Mouse (Mus musculus) thymus, postnatal 36 days (tissue): ENCODE data around the gene Mrm1.
"Not testable (repeated sequence)": the region's sequence is repeated elsewhere in the genome, so short reads cannot be mapped to it uniquely, and the experiment has no call there.

ENCODE experiments used
- DNase-seq, 2 experiments: peaks; one replicate each; pipeline ENCODE4 v3.0.0; 2022; ENCODE audit warnings: mixed read lengths in 2 of 2

The Mrm1 gene

DNA sequence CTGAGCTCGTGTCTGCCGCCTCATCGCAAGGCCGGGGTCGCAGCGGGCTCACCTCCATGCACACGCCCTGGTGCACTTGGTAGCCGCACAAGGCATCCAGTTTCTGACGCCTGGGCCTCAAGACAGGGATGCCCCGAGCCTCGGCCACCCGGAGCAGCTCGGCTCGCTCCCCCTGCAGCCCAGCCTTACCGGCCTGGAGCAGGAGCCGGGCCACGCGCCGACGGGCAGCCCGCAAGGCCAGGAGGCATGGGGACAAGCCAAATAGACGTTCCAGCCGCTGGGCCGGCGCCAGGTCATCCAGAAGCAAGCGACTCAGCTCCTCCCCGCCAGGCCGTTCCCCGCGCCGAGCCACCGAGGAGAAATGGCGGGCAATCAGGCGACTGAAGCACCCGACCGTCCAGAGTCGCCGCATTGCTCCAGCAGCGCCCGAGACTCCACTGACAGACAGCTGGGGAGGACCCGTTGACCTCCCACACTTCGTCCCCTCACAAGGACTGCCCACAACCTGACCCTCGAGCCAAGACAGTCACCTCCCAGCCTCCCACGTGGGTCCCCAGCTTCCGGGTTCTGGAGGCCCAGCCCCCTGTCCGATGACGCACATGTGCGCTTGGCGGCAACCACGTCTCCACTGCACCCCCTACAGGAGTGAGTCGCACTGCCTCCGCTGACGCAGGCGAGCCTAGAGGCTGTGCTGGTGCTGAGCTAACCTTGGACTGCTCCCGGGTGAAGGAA, at the start of gene Mrm1:
TSS of gene Mrm1 (minus strand) at position 555 of the 732 bp plus-strand sequence.
- peak; percentile 92 to 93 for DNase-seq

DNA sequence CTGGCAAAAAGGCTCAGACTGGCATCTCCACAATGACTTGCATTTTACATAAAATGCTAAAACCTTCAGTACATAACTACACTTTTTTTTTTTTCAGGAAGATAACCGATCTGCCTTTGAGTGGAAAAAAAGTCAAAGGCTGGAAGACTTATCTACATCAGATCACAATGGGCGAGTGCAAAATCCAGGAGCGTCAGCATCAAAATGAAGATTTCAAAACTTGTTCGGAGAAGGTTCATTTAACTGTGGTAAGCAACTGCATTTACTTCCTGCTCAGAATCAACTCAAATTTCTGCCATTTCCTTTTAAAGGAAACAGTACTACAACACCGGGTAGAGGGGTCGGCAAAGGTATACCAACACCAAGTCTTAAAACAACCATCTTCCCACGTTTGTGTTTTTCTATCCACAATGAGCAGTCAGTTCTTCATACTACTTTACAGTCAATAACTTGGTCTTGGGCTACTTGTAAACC, 49.5 kb upstream of the Mrm1 start:
- no peak for DNase-seq

DNA sequence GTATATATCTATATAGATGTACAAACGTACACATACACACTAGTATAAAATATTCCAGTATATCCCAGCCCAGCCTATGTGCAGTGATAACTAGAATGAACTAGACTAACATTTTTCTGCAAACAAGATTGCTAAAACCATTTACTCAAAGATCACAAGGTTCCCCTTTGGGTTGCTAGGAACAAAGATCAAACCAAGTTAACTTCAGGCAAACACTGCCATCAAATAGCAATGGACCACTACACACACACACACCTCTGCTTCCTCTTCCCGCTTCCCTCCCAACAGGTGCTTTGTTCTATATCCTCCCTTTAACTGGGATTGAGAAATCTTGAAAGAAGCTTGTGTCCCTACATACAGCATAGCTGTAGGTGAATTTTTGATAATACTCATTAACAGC, 48.3 kb upstream of the Mrm1 start:
- no peak for DNase-seq

DNA sequence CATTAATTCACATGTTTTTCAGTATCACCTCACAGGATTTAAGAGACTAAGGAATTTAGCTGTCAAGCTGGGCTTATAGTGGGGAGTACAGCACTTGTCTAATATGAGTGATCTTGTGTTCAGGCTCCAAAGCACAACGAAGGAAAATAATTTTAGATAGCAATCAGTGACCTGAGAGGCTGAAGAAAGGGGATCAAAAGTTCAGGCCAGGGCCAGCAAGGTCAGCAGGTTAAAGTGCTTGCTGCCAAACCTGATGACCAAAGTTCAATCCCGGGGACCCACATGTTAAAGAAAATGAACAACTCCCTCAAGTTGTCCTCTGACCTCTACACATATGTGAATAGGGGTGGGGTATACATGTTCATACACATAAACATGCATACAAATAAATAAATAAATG, 46.0 kb upstream of the Mrm1 start:
- no peak for DNase-seq

DNA sequence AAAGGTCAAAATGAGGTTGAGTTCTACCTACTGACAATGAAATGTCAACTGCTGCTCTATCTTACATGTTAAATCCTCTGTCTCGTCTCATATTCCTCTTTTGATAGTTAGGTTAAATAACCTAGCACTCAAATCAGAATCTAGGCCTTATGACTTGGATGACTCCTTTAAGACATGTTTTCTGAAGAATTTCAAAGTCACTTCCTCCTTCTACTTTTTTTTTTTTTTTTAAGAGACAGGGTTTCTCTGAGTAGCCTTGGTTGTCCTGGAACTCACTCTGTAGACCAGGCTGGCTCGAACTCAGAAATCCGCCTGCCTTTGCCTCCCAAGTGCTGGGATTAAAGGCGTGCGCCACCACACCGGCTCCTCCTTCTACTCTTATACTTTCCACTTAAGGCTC, 36.0 kb upstream of the Mrm1 start:
- DNase-seq = no peak

GRCm38 (mm10) chr11:84847475-84848090, 28.3 kb upstream of the Mrm1 start:
- DNase-seq = no peak

DNA sequence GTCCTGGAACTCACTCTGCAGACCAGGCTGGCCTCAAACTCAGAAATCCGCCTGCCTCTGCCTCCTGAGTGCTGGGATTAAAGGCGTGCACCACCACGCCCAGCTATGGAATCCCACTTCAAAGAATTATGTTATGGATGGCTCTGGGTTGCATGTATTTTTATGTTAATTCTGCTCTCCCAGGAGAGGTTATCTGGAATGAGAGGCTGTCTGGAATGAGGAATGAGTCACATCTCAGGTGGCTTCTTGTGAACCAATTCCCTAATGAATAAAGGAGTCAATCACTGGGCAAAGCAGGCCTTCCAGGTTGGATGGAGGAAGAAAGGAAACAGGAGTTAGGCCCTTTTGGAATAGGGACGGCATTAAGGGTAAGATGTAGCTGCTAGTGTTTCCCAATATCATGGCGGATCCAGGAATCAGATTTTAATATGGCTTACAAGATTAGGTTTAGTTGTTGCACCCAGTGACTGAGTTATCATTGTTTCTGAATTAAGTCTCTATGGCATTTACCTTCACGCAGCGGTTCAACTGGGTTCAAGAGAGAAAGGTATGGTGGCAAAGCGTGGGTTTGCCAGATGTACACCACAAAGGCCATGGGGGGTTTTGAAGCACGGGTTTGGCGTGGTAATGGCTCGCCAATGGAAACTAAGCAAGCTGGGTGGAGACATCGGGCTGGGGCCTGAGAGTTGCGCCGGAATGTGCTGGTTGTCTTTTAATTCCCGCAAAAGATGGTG, 27.6 kb upstream of the Mrm1 start:
- no peak for DNase-seq

- DNase-seq = no peak
Measured at GRCm38 (mm10) chr11:84839330-84839729, 20.0 kb upstream of the Mrm1 start.

DNA sequence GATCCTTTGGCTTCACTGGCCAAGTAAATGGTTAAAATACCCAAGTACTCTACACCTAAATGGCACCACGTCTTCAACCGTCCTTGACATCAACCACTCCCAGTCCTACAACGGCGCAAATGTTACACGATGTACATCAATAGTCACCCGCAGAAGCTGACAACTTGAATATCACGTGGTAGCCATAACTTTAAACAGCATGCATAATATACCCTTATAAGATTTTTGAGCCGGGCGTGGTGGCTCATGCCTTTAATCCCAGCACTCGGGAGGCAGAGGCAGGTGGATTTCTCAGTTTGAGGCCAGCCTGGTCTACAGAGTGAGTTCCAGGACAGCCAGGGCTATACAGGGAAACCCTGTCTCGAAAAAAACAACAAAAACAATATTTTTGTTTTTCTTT, 10.2 kb upstream of the Mrm1 start:
- not testable (repeated sequence) for DNase-seq

- peak; percentile 78 to 82 for DNase-seq
Measured at GRCm38 (mm10) chr11:84828516-84829399, 9.4 kb upstream of the Mrm1 start, which contains the start of gene Dhrs11. TSS of gene Dhrs11 (minus strand) at chr11:84828994.

GRCm38 (mm10) chr11:84827901-84828503, 8.7 kb upstream of the Mrm1 start:
- DNase-seq = no peak

DNA sequence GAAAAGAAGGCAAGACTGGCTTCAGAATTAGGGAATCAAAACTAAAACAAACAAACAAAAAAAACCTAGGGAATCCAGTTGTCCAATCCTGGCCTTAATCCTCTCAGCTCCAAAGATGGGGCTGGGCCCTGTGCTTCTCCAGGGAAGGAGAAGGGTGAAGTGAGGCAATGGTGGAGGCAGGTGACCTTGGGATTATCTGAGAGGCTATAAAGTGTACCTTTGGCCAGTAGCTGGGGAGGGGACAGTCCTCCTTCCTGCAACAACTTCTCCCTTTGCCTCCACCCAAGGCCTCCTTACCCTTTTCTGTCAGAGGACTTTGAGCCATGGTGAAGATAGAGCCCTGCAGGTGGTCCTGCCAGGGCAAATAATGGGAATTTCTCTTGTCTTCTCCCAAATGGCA, 8.2 kb upstream of the Mrm1 start:
- DNase-seq = no peak

- no peak for DNase-seq
Measured at GRCm38 (mm10) chr11:84826185-84826584, 6.9 kb upstream of the Mrm1 start.

GRCm38 (mm10) chr11:84825261-84825807, 6.0 kb upstream of the Mrm1 start:
- no peak for DNase-seq

- no peak for DNase-seq
Measured at GRCm38 (mm10) chr11:84823484-84823897, 4.2 kb upstream of the Mrm1 start.

DNA sequence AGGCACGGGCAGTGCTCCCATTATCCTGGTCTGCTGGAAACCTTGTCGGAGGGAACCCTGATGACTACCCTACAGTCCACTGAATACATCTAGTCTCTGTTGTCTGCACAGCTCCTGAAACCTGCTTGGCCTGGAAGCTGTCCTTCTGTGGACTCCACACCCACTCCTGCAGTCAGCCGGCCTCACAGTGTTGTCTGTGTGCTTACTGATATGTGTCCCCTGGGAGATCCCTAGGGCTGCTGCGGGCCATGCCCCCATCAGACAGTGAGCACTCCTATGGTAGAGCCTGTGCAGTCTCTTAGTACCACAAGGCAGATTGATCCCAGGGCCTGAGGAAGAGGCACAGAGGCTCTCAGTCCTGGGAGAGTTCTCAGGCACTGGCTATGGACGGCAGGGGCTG, 3.2 kb upstream of the Mrm1 start:
- DNase-seq = no peak

- no peak for DNase-seq
Measured at GRCm38 (mm10) chr11:84821131-84821770, 1.9 kb upstream of the Mrm1 start.

DNA sequence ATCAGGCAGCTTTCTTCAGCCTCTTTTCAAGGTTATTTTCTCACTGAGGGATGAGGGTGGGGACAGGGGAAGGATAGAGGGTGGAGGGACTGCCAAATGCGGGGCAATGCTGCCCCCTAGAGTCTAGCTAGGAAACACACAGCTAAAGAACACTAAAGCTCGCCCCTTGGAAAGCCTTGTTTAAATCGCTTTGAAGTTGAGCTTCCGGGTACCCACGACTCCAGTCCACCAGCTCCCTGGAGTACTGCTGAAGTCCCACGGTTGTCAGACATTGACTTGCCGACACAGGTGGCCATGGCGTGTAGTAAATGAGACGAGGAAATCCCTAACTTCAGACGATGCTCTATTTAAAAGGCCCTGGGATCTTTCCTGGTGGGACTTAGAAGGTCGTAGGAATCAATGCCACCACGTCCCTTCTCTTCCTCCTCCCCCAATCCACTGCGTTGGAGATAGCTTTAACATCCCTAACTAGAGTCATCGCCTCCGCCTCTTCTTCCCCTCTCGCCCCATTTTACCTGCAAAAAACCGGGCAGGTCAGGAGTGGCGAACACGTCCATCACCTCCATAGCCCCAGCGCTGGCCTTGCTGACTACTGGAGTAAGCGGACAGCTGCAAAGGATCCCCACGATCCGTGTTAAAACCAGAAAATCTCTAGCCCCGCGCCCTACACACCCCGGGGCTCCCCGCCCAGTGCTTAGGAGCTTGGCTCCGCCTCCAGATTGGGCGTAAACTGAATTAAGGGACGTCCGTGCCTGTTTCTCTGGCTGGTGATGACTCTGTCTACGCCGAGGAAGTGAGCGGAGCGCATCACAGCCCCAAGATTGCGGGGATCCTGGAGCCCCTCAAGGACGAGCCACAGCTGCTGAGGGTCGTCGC, 992 bp downstream of the Mrm1 start:
- peak; percentile 79 to 84 for DNase-seq

GRCm38 (mm10) chr11:84817362-84817761, 2.0 kb downstream of the Mrm1 start:
- no peak for DNase-seq
